In the genomic region with DNA sequence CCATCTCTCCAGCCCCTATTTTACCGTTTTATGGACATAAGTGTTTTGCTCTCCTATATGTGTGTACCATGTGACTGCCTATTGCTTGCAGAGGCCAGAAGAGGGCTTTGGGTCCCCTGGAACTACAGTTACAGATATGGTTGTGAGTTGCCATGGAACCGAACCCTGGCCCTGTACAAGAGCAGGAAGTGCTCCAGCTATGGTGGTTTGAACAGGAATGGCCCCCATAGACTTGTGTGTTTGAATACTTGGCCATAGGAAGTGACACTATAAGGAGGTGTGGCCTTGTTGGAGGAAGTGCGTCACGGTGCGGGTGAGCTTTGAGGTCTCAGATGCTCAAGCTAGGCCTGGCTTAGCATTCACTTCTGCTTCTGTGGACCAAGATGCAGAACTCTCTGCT, we compare ENCODE assay signal across 18 mouse cellular contexts. TPM values are rescaled to one million over a fixed set of nuclear protein-coding genes. Genes with fewer than 3 reads are reported as not detected.
"Had no signal": no experiment of that assay in that cellular context is flagged by ENCODE, and none has a peak within 500 bp of the region (broad histone marks: within the 10 kb centered on the region; RNA-seq: fewer than 3 reads in every experiment).

No protein-coding gene starts in this region.

- H3K4me1 ChIP-seq: lung, embryonic 15.5 days; midbrain, embryonic 10.5 days; midbrain, embryonic 12.5 days; neural tube, embryonic 13.5 days; neural tube, embryonic 15.5 days had no signal

- H3K4me3 ChIP-seq: lung, embryonic 15.5 days; midbrain, embryonic 10.5 days; midbrain, embryonic 12.5 days; myocyte; neural tube, embryonic 13.5 days; neural tube, embryonic 15.5 days had no signal

- H3K27me3 ChIP-seq: lung, embryonic 15.5 days; midbrain, embryonic 12.5 days; neural tube, embryonic 13.5 days; neural tube, embryonic 15.5 days had no signal

- ATAC-seq: liver, postnatal 0 days; lung, postnatal 0 days; midbrain, embryonic 16.5 days had no signal

- H3K36me3 ChIP-seq: lung, embryonic 15.5 days; midbrain, embryonic 10.5 days; midbrain, embryonic 12.5 days; neural tube, embryonic 13.5 days; neural tube, embryonic 15.5 days had no signal

- DNase-seq: liver, postnatal 0 days; lung, adult 2 months; lung, postnatal 14 days; lung, postnatal 36 days; midbrain, embryonic 14.5 days; right cerebral cortex, postnatal 14 days; thymus, adult 18-20 months; thymus, postnatal 14 days; thymus, postnatal 36 days had no signal

- H3K27ac ChIP-seq: lung, embryonic 15.5 days; macrophage; midbrain, embryonic 10.5 days; midbrain, embryonic 12.5 days; neural tube, embryonic 13.5 days; neural tube, embryonic 15.5 days had no signal

- H3K9me3 ChIP-seq: lung, embryonic 15.5 days; midbrain, embryonic 10.5 days; midbrain, embryonic 12.5 days; neural tube, embryonic 13.5 days; neural tube, embryonic 15.5 days had no signal

RNA-seq across cellular contexts. Expression of a gene that starts 11.1 kb away (rescaled TPM):
- polyA plus RNA-seq: macrophage had no signal
